Comparison of ENCODE assay signal across 15 mouse cellular contexts in genomic region chr3:63616127-63616526, GRCm38 (mm10).
DNase-seq lines count a peak whose midpoint lies in the region; ATAC-seq lines count a peak whose summit lies in the region.
"Had no signal": no experiment of that assay in that cellular context is flagged by ENCODE, and none has a peak within 500 bp of the region (broad histone marks: within the 10 kb centered on the region; RNA-seq: fewer than 3 reads in every experiment).

No protein-coding gene starts in this region.

- peak overlapping the region; percentile 10; the same call in 1 of the 2 replicates for H3K27ac ChIP-seq in embryonic facial prominence, embryonic 10.5 days (replicated peaks)
- H3K27ac ChIP-seq in hindbrain, embryonic 14.5 days = 0 out of 2 replicates have a peak overlapping the region, but pooled peaks have one; percentile 34
- no peak overlapping the region for H3K27ac ChIP-seq in neural tube, embryonic 11.5 days (ENCODE audit: low read depth, low read length)
- H3K27ac ChIP-seq: gastrocnemius, adult 2 months; heart, embryonic 13.5 days; liver, embryonic 13.5 days had no signal

- no peaks in the 10 kb centered on the region for H3K27me3 ChIP-seq in embryonic facial prominence, embryonic 10.5 days (replicated peaks; ENCODE audit: low read depth, poor library complexity, severe bottlenecking)
- no peaks in the 10 kb centered on the region for H3K27me3 ChIP-seq in hindbrain, embryonic 14.5 days (ENCODE audit: control insufficient read depth, insufficient read depth, low read length)
- no peaks in the 10 kb centered on the region for H3K27me3 ChIP-seq in neural tube, embryonic 11.5 days (ENCODE audit: control insufficient read depth, insufficient read depth, low read length)
- H3K27me3 ChIP-seq: heart, embryonic 13.5 days; liver, embryonic 13.5 days had no signal

- H3K4me1 ChIP-seq in embryonic facial prominence, embryonic 10.5 days = 0 out of 2 replicates have a peak, but pooled peaks cover 5% of the 10 kb centered on the region
- peaks cover 6% of the 10 kb centered on the region; the same call in 1 of the 2 replicates for H3K4me1 ChIP-seq in hindbrain, embryonic 14.5 days (replicated peaks; ENCODE audit: control insufficient read depth, insufficient read depth, low read length)
- H3K4me1 ChIP-seq in neural tube, embryonic 11.5 days (ENCODE audit: control insufficient read depth, insufficient read depth, low read length) = no peaks in the 10 kb centered on the region
- H3K4me1 ChIP-seq: liver, embryonic 13.5 days had no signal

- peak; percentile 82 for ATAC-seq in hindbrain, embryonic 14.5 days (ENCODE audit: low FRiP score)
- ATAC-seq in neural tube, embryonic 11.5 days (ENCODE audit: insufficient read depth, low FRiP score, low TSS enrichment) = peak; percentile 67
- ATAC-seq: inflammation-experienced regulatory T-cells, adult 6 months had no signal

- WGBS in embryonic facial prominence, embryonic 10.5 days = 42% methylated on average over 5 of the region's 5 CpGs
- WGBS in hindbrain, embryonic 14.5 days = 24% methylated on average over 5 of the region's 5 CpGs
- WGBS in neural tube, embryonic 11.5 days = 31% methylated on average over 5 of the region's 5 CpGs

- H3K4me2 ChIP-seq in hindbrain, embryonic 14.5 days (replicated peaks) = no peak overlapping the region
- H3K4me2 ChIP-seq in neural tube, embryonic 11.5 days (ENCODE audit: low read depth) = no peak overlapping the region
- H3K4me2 ChIP-seq: heart, embryonic 13.5 days; liver, embryonic 13.5 days had no signal

- peak; percentile 30 to 39 for DNase-seq in cerebellum, postnatal 14 days
- DNase-seq in cerebellum, adult 8-10 months = no peak
- peak; percentile 11 for DNase-seq in embryonic facial prominence, embryonic 10.5 days (ENCODE audit: low spot score)
- DNase-seq in hindbrain, embryonic 14.5 days (ENCODE audit: low spot score) = peak; percentile 39
- DNase-seq in neural tube, embryonic 11.5 days (ENCODE audit: low spot score) = peak; percentile 58
- DNase-seq in adrenal gland, postnatal 36 days = no peak
- no peak for DNase-seq in right cerebral cortex, adult 18-20 months
- no peak for DNase-seq in ovary, postnatal 14 days (ENCODE audit: low spot score)
- DNase-seq: gastrocnemius, adult 2 months; kidney, postnatal 25 days; liver, embryonic 13.5 days; lung, postnatal 36 days had no signal

- H3K9me3 ChIP-seq in embryonic facial prominence, embryonic 10.5 days = no peaks in the 10 kb centered on the region
- no peaks in the 10 kb centered on the region for H3K9me3 ChIP-seq in hindbrain, embryonic 14.5 days (ENCODE audit: control insufficient read depth, low read length)
- no peaks in the 10 kb centered on the region for H3K9me3 ChIP-seq in neural tube, embryonic 11.5 days (ENCODE audit: control insufficient read depth, low read length)
- H3K9me3 ChIP-seq: heart, embryonic 13.5 days; liver, embryonic 13.5 days had no signal

- no peak overlapping the region for H3K4me3 ChIP-seq in embryonic facial prominence, embryonic 10.5 days
- H3K4me3 ChIP-seq in hindbrain, embryonic 14.5 days (replicated peaks; ENCODE audit: low read length) = no peak overlapping the region
- no peak overlapping the region for H3K4me3 ChIP-seq in neural tube, embryonic 11.5 days (ENCODE audit: low read depth, low read length)
- H3K4me3 ChIP-seq: erythroblast, embryonic 14.5 days; gastrocnemius, adult 2 months; heart, embryonic 13.5 days; liver, embryonic 13.5 days had no signal

- no peak overlapping the region for H3K9ac ChIP-seq in hindbrain, embryonic 14.5 days
- H3K9ac ChIP-seq in neural tube, embryonic 11.5 days (ENCODE audit: low read length) = no peak overlapping the region
- H3K9ac ChIP-seq: heart, embryonic 13.5 days; liver, embryonic 13.5 days had no signal

- H3K36me3 ChIP-seq in embryonic facial prominence, embryonic 10.5 days (replicated peaks) = no peaks in the 10 kb centered on the region
- H3K36me3 ChIP-seq in hindbrain, embryonic 14.5 days (replicated peaks; ENCODE audit: control insufficient read depth, insufficient read depth) = no peaks in the 10 kb centered on the region
- no peaks in the 10 kb centered on the region for H3K36me3 ChIP-seq in neural tube, embryonic 11.5 days (ENCODE audit: control insufficient read depth, insufficient read depth, low read length)
- H3K36me3 ChIP-seq: heart, embryonic 13.5 days; liver, embryonic 13.5 days had no signal

Comparison
In these comparisons a context has a peak if more than half of its experiments do, and no peak if none do; other contexts are left out.
1. DNase-seq: peak in cerebellum, postnatal 14 days (2 of 2), embryonic facial prominence, embryonic 10.5 days (single experiment), hindbrain, embryonic 14.5 days (single experiment) and neural tube, embryonic 11.5 days (single experiment); none in cerebellum, adult 8-10 months (single experiment), adrenal gland, postnatal 36 days (0 of 2), right cerebral cortex, adult 18-20 months (single experiment) and ovary, postnatal 14 days (single experiment).